Mouse (Mus musculus) liver, embryonic 15.5 days (tissue): ENCODE results near the gene Adamtsl1. TPM values are rescaled to one million over a fixed set of nuclear protein-coding genes. Genes with fewer than 3 reads are reported as not detected.

Experiments
- ATAC-seq: fragments of 200-750 bp; cut with Nextera tagmentation; 2 replicates; pipeline ENCODE4 v1.8.0; 2017; ENCODE audit warnings: moderate number of reproducible peaks, mild to moderate bottlenecking, moderate library complexity; ENCODE audit not compliant: insufficient read depth
- H3K27ac ChIP-seq: fragments of 300-500 bp; sonication (generic); replicated peaks from 2 replicates; pipeline ENCODE4 v1.5.1; 2015; ENCODE audit warnings: mild to moderate bottlenecking, inconsistent platforms
- H3K27me3 ChIP-seq: fragments of 300-500 bp; sonication (generic); 2 replicates; pipeline ENCODE4 v1.6.1; 2015; ENCODE audit warnings: mild to moderate bottlenecking, inconsistent platforms
- H3K36me3 ChIP-seq: fragments of 300-500 bp; sonication (generic); replicated peaks from 2 replicates; pipeline ENCODE4 v1.6.1; 2015; ENCODE audit warnings: moderate library complexity, mild to moderate bottlenecking, inconsistent platforms
- H3K4me1 ChIP-seq: fragments of 300-500 bp; sonication (generic); replicated peaks from 2 replicates; pipeline ENCODE4 v1.6.1; 2015; ENCODE audit warnings: inconsistent platforms
- H3K4me2 ChIP-seq: fragments of 300-500 bp; sonication (generic); 2 replicates; pipeline ENCODE4 v1.6.1; 2015; ENCODE audit warnings: moderate library complexity, mild to moderate bottlenecking, inconsistent platforms
- H3K4me3 ChIP-seq: fragments of 300-500 bp; sonication (generic); replicated peaks from 2 replicates; pipeline ENCODE4 v1.5.1; 2015; ENCODE audit warnings: mild to moderate bottlenecking, inconsistent platforms
- H3K9ac ChIP-seq: fragments of 300-500 bp; sonication (generic); 2 replicates; pipeline ENCODE4 v1.6.1; 2015; ENCODE audit warnings: moderate library complexity, mild to moderate bottlenecking, inconsistent platforms
- H3K9me3 ChIP-seq: fragments of 300-500 bp; sonication (generic); replicated peaks from 2 replicates; pipeline ENCODE4 v1.6.1; 2016; ENCODE audit warnings: inconsistent platforms
- WGBS: fragments of 180-500 bp; shearing (Covaris S2); methylation state at CpG from one replicate; pipeline ENCODE4 v1.1.7; 2015; ENCODE audit warnings: mixed read lengths; ENCODE audit not compliant: insufficient replicate concordance; 5-methylcytosine and 5-hydroxymethylcytosine counted together
- polyA plus RNA-seq: library from polyadenylated mRNA; unstranded; fragments of >200 nt; fragmentation: Nextera tagmentation; extraction: Ambion mirVana; gene quantifications from 2 replicates; pipeline ENCODE4 v1.2.1, GENCODE M21; 2015

The Adamtsl1 gene
- polyA plus RNA-seq, 1 experiment from 2014 or later: 0.47 TPM

DNA sequence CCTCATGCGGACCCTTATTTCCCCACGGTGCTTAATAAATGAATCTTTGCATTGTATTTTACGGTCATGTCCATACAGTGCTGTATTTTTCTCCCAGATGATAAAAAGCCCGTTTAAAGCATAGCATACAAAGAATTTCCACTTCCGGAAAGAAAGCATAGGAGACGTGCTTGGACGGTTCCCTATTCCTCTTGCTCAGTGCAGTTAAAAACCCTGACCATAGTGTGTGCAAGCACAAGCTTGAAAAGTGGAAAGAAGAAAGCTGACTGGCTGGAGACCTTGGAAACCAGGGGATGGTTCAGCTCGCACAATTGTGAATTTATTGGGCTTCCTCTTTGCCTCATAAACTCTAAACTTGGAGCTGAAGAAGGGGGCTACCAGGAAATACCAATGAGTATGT, 855.1 kb downstream of the Adamtsl1 start:
- H3K36me3 ChIP-seq: no peaks in the 10 kb centered on the region

DNA sequence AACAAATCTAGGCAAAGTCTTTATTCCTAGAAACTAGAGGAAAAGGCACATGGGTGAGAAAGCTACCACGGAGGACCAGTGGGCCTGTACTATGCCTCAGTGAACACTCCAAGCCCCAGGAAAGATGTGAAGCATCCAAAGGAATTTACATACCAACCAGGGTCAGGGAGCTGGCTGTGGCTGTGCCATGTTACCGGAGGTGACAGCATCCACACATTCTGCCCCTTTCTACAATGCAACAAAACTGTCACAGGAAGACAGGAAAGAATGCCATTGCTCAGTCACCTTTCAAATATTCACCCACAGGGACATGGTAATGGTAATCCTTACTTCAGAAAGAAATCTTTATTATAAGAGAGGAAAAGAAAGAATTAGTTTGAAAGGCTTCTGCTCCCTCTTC, 859.2 kb downstream of the Adamtsl1 start:
- Histone ChIP-seq H3K4me2 (no peak overlapping the region), H3K4me3 (no peak overlapping the region), H3K36me3 (no peaks in the 10 kb centered on the region), H3K27me3 (no peaks in the 10 kb centered on the region), H3K9ac (no peak overlapping the region), H3K27ac (no peak overlapping the region), H3K9me3 (no peaks in the 10 kb centered on the region), H3K4me1 (no peaks in the 10 kb centered on the region)
- ATAC-seq: no peak
- 55% methylated on average over 2 of the region's 2 CpGs for WGBS

More for the DNA sequence above, 855.1 kb downstream of the Adamtsl1 start:
- H3K4me1 ChIP-seq: no peaks in the 10 kb centered on the region
- no peak overlapping the region for H3K27ac ChIP-seq
- no peak overlapping the region for H3K9ac ChIP-seq
- WGBS: 61% methylated on average over 8 of the region's 8 CpGs
- no peaks in the 10 kb centered on the region for H3K27me3 ChIP-seq
- no peak overlapping the region for H3K4me3 ChIP-seq
- no peak overlapping the region for H3K4me2 ChIP-seq
- ATAC-seq: no peak
- no peaks in the 10 kb centered on the region for H3K9me3 ChIP-seq

DNA sequence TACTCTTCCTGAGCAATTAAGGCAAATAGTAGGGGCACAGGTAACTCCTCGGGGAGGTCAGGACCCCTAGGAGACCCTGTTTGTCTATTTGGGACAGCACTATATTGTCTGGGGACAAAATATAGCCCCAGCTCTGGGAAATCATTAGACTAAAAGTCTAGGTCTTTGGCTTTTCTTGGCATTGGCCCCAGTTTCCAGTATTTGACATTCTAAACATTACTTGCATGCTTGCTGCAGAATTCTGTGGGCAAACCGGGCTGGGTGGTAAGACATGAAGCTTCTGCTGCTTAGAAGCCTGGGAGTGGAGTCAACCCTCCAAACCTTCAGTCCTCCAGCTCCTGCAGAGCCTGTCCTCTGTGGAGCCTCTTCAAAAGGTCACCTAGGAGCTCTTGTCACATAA, 869.2 kb downstream of the Adamtsl1 start:
- Histone ChIP-seq H3K27me3 (no peaks in the 10 kb centered on the region), H3K4me2 (no peak overlapping the region), H3K9me3 (no peaks in the 10 kb centered on the region), H3K4me1 (no peaks in the 10 kb centered on the region), H3K4me3 (no peak overlapping the region), H3K27ac (no peak overlapping the region), H3K36me3 (no peaks in the 10 kb centered on the region), H3K9ac (no peak overlapping the region)
- 41% methylated on average over 2 of the region's 2 CpGs for WGBS
- no peak for ATAC-seq

DNA sequence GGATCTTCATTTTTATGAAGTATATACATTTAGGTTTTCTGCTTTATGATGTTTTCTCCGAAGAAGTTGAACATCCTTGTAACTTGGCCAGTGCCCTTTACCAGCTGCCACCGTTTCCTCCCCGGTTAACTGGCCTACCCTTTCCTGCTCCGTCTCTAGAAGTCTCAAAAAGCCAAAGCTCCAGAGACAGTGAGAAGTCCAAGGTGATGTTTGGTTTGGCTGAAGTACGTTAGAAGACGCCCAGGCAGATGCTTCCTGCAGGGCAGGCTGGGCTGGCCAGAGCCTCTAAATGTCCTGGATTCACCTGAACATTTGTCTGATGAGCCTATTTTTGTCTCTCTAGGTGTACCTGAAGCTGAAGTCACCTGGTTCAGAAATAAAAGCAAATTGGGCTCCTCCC, 871.1 kb downstream of the Adamtsl1 start:
- H3K4me2 ChIP-seq: no peak overlapping the region
- WGBS: 66% methylated on average over 6 of the region's 6 CpGs

DNA sequence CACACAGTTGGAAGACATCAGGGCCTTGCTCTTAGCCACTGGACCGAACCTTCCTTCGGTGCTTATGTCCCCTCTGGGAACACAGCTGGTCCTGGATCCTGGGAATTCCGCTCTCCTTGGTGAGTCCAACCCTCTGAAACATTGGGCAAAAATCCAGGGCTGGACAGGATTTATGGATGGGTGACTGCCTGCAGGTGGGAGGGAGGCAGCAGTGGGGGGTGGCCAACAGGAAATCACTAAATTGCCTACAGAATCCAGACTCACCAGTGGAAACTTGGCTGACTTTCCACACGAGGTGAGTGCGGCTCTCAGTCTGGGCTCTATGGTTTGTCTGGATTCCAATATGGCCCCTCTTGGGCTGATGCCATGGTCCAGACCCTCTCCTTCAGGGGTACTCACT, 874.5 kb downstream of the Adamtsl1 start:
- no peaks in the 10 kb centered on the region for H3K9me3 ChIP-seq
- no peak overlapping the region for H3K9ac ChIP-seq
- ATAC-seq: no peak

More for the DNA sequence above, 871.1 kb downstream of the Adamtsl1 start:
- no peak for ATAC-seq
- Histone ChIP-seq H3K4me3 (no peak overlapping the region), H3K4me1 (no peaks in the 10 kb centered on the region), H3K27me3 (no peaks in the 10 kb centered on the region), H3K9ac (no peak overlapping the region), H3K27ac (no peak overlapping the region), H3K9me3 (no peaks in the 10 kb centered on the region), H3K36me3 (no peaks in the 10 kb centered on the region)

DNA sequence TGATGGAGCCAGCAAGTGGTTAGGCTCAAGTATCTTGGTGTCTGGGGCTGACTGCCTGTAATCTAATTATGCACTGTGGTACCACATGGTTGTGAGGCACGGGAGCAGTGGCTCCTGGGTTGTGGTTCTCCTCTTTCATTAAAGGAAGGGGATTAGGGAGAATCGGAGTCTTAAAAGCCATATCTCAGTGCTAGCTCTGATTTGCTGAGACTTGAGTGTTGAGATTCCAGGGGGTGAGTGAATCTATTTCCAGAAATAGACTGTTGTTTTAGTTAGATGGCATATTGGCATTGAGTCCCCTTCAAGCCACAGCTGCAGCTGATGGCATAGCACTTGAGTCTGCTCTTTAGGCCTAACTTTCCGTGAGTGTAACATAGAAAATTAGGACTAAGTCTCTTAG, 877.2 kb downstream of the Adamtsl1 start:
- 45% methylated on average over 3 of the region's 3 CpGs for WGBS
- Histone ChIP-seq H3K4me3 (no peak overlapping the region), H3K27me3 (no peaks in the 10 kb centered on the region), H3K27ac (no peak overlapping the region), H3K4me2 (no peak overlapping the region), H3K9me3 (no peaks in the 10 kb centered on the region), H3K9ac (no peak overlapping the region), H3K4me1 (no peaks in the 10 kb centered on the region), H3K36me3 (no peaks in the 10 kb centered on the region)
- no peak for ATAC-seq

More for the DNA sequence above, 874.5 kb downstream of the Adamtsl1 start:
- Histone ChIP-seq H3K4me3 (no peak overlapping the region), H3K36me3 (no peaks in the 10 kb centered on the region), H3K27ac (no peak overlapping the region), H3K4me1 (no peaks in the 10 kb centered on the region), H3K27me3 (no peaks in the 10 kb centered on the region), H3K4me2 (no peak overlapping the region)
- WGBS: 65% methylated on average over 5 of the region's 5 CpGs

DNA sequence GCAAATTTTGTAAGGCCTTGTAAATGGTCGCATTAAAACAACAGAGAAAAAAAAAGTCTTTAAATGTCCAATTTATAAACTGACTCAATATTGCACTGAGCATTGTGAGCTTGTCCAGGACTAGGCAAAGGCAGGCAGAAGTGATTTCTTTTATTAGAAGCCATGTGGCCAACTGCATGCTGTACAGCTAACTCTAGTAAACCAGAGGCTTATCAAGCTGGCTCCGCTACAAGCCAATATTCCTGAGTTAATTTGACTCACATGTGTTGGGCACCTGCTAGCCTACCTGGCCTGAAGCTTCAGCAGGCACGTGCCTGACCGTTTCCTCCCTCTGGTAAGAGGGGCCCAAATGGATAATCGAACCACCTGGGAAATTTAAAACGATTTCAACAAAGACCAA, 881.7 kb downstream of the Adamtsl1 start:
- Histone ChIP-seq H3K27me3 (no peaks in the 10 kb centered on the region), H3K27ac (no peak overlapping the region), H3K4me2 (no peak overlapping the region), H3K9me3 (no peaks in the 10 kb centered on the region), H3K4me3 (no peak overlapping the region), H3K36me3 (no peaks in the 10 kb centered on the region), H3K9ac (no peak overlapping the region), H3K4me1 (no peaks in the 10 kb centered on the region)
- ATAC-seq: no peak
- 59% methylated on average over 6 of the region's 6 CpGs for WGBS

DNA sequence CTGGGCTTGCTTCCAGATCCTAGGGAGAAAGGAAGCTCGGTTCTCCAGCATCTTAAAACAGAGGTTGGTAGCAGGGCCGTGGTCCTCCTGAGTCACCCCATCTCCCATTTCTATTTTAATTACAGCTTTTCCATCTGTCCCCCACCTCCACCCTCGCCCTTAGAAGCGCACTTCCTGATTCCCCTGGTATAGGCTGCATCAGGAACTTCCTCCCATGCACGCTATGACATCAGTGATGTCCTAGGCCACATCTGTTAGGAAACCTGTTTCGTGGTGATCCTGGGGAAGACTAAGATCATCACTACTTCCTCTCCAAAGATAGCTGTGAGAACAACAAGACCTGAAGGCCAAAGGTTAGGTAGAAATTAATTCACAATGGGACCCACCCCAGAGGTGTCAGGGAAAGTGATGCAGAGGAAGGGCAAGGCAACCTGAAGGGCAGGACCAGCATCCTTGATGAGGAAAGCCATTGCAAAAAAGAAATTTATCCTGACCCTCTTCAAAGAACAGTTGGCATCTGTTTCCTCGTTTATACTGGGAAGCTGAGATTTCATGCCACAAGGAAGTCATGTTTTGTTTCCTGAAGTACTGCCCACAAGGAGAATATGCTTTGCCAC, 882.8 kb downstream of the Adamtsl1 start:
- no peaks in the 10 kb centered on the region for H3K4me1 ChIP-seq
- WGBS: 41% methylated on average over 7 of the region's 7 CpGs
- ATAC-seq: no peak
- H3K4me3 ChIP-seq: no peak overlapping the region
- H3K9ac ChIP-seq: no peak overlapping the region
- H3K9me3 ChIP-seq: no peaks in the 10 kb centered on the region
- H3K36me3 ChIP-seq: no peaks in the 10 kb centered on the region
- H3K27ac ChIP-seq: no peak overlapping the region
- no peaks in the 10 kb centered on the region for H3K27me3 ChIP-seq
- no peak overlapping the region for H3K4me2 ChIP-seq

DNA sequence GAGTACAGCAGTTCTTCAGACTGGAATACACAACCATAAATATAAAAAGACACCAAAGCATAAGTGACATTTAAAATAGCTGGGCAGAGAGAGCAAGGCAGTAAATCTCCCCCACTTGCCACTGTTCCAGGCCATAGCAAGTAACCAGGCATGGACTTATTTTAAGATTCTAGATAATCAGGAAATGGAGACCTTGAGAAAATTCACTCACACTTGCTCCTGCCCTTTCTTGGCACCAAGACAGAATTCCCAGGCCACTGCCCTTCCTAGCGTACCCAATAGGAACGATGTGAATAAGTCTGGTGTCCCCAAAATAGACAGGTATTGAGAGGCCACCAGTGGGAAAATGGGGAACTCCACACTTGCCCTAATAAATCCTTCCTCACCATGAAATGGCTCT, 883.5 kb downstream of the Adamtsl1 start:
- 42% methylated on average over 2 of the region's 2 CpGs for WGBS
- H3K9ac ChIP-seq: no peak overlapping the region
- ATAC-seq: no peak
- H3K4me1 ChIP-seq: no peaks in the 10 kb centered on the region
- H3K4me3 ChIP-seq: no peak overlapping the region
- H3K4me2 ChIP-seq: no peak overlapping the region
- H3K27me3 ChIP-seq: no peaks in the 10 kb centered on the region
- no peaks in the 10 kb centered on the region for H3K36me3 ChIP-seq
- no peak overlapping the region for H3K27ac ChIP-seq
- no peaks in the 10 kb centered on the region for H3K9me3 ChIP-seq

DNA sequence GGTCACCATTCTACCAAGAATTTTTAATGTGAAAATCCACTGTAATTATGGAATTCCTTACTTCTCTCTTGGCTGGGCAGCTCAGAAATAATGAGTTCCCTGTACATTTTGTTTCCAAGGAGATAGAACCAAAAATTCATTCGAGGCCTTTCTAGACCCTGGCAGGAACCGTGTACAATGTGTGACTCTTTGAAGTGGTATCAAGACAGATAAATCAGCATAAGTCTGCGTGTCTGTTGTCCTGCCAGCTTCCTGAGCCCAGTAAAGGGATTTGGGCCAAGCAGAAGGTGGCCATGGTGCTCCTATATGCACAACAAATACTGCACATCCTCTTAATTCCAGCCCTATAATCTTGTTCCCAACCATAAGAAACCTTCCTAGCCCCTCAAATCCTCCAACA, 887.1 kb downstream of the Adamtsl1 start:
- Histone ChIP-seq H3K4me3 (no peak overlapping the region), H3K36me3 (no peaks in the 10 kb centered on the region), H3K4me2 (no peak overlapping the region), H3K4me1 (no peaks in the 10 kb centered on the region), H3K27ac (no peak overlapping the region), H3K27me3 (no peaks in the 10 kb centered on the region), H3K9ac (no peak overlapping the region), H3K9me3 (no peaks in the 10 kb centered on the region)
- 45% methylated on average over 3 of the region's 3 CpGs for WGBS
- ATAC-seq: no peak

DNA sequence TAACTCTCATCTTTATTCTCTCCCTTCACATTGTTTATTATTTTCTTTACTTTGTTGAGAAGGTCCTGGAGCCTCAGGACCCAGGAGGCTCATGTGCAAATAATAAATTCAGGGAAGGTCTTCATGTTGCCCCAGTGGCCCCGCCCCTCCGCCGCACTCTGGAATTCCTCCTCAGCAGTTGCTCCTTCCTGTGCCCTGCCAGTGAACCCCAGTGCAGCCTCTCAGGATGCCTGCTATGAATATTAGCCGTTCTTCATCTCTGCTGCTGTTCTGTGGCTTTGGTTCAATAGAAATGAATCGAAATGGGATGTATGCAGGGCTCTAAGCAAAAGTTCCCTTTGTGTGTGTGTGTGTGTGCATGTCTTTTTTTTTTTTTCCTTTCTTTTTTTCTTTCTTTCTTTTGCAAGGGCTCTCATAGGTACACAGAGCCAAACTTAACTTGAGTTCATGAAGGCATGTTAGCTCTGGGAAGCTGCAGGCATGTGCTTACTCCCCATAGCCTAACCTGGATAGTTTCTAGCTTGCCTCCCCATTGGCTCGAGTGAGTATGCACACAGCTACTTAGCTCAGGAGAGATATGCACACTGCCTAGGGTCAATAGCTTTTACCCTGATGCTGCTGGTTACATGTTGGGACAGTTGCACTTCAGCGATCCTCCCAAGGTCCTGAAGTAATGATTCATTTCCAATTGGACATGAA, 892.7 kb downstream of the Adamtsl1 start:
- no peak overlapping the region for H3K9ac ChIP-seq
- H3K9me3 ChIP-seq: no peaks in the 10 kb centered on the region
- no peak overlapping the region for H3K4me2 ChIP-seq
- no peak overlapping the region for H3K27ac ChIP-seq
- no peak for ATAC-seq
- WGBS: 51% methylated on average over 7 of the region's 7 CpGs
- H3K27me3 ChIP-seq: no peaks in the 10 kb centered on the region
- H3K4me1 ChIP-seq: no peaks in the 10 kb centered on the region
- H3K36me3 ChIP-seq: no peaks in the 10 kb centered on the region
- H3K4me3 ChIP-seq: no peak overlapping the region

DNA sequence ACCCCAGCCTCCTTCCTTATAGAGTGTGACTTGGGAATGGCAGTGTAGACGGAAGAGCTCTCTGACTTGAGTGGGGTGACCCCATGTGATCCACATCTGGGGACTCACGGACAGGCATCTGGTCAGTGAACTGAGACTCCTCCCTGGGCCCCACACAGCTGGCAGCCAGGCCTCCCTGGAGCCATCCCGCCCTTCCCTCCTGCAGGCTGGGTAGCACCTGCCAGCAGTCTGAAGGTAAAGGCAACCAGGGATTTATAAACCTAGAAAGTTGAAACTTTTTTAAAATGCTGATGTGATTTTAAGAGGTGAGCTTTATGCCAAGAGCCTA, 893.2 kb downstream of the Adamtsl1 start:
- WGBS: 53% methylated on average over 3 of the region's 3 CpGs
- no peak for ATAC-seq
- H3K9ac ChIP-seq: no peak overlapping the region
- no peak overlapping the region for H3K4me2 ChIP-seq
- H3K4me1 ChIP-seq: no peaks in the 10 kb centered on the region
- no peaks in the 10 kb centered on the region for H3K9me3 ChIP-seq
- no peaks in the 10 kb centered on the region for H3K36me3 ChIP-seq
- H3K27me3 ChIP-seq: no peaks in the 10 kb centered on the region
- no peak overlapping the region for H3K4me3 ChIP-seq
- H3K27ac ChIP-seq: no peak overlapping the region
